Mouse (Mus musculus) T-helper 17 cell (primary cell): ENCODE measurements around the gene Vat1.
"Not testable (repeated sequence)": the region's sequence is repeated elsewhere in the genome, so short reads cannot be mapped to it uniquely, and the experiment has no call there.

Experiments used
- in situ Hi-C, 2 experiments: fragments of 300-600 bp; cut with MboI, MseI; formaldehyde crosslinking; loops; 1 replicate in 1 of 2; 2 replicates in 1 of 2; pipeline ENCODE4 v1.15.1; 2025; ENCODE audit warnings: high pct_unique_total_duplicates in 2 of 2

Vat1 gene

DNA sequence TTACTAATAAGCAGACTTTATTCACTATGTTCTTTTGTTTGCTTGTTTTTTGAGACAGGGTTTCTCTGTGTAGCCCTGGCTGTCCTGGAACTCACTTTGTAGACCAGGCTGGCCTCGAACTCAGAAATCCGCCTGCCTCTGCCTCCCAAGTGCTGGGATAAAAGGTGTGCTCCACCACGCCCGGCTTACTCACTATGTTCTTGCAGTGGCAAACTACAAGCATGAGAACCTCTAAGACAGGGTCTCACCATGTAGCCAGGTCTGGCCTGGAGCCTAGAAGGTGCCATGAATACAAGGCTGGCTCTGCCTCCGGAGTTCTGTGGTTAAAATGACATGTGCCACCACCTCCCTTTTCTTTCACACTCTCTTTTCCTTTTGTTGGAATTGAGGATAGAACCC is 521 bp upstream of the Vat1 start:
- in situ Hi-C loops, result not testable (repeated sequence)

DNA sequence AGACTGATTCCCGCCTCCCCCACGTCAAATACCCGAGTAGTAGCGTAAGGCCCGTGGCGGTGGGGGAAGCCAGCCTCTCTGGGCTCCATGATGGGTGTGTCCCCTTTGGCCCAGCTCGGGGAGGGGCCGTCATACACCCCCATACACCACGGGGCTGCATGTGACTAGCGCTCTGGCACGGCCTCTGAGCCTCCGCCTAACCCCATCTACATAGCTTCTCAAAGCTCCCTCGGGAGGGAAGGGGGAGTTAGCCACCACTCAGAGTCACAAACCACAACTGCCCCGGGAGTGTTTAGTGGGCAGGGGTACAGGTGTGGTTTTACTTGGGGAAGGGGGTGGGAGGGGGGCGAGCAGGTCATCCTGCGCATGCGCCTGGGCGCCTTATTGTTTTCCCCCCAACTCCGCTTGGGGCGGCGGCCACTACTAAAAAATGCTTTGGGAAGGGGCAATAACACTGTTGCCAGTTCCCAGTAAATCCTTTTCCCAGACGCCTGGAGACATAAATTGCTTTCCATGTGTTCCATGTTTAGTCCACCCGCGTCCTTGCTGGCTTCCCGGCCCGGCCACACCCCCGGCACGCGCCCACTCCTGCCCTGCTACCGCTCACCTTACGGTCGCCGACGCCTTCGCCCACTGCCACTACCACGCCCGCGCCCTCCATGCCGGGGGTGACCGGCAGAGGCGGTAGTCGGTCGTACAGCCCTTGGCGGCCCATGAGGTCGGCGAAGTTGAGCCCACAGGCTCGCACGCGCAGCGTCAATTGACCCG is 745 bp downstream of the Vat1 start:
- in situ Hi-C loops, result no loop called here

DNA sequence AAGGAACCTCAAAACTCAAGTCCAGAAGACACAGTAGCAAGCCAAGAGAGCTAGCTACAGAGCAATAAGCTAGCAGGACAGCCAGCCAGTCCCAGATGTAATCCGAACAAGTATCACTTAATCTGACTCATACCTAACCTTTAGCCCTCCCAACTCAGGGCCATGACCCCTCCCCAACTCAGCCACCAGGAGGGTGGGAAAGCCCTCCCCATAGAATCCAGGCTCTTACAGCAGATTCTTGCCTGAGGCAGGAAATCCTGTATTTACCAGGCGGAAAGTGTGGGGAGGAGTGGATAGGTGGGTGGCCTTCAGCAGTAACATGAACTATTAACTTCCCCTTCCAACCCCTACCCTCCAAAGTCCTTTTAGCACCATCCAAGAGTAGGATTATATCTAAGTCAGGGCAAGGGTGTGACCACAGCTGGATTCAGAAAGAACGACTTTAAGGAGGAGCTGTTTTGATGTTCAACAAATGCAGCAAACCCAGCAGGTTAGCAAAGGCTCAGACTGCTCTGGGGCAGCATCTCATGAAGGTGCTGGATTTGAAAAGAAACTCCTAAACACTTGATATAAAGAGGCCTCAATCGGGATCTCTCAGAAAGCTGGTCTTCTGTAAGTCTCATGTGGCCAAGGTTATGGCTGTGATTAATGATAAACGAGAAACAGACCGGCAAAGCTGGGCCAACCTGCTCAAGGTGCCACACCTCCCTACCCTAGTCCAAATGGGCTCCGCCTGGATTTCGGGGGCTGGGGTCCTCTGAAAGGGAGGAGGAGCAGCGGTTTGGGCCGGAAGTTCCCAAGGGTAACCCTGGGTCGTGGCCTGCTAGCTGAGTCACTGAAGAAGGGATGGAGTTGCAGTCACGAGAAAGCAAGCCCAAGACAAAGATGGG is 1.6 kb downstream of the Vat1 start, which contains the start of gene Rnd2:
TSS of gene Rnd2 (plus strand) at position 789 of the 890 bp plus-strand sequence.
- in situ Hi-C loops, result no loop called here

DNA sequence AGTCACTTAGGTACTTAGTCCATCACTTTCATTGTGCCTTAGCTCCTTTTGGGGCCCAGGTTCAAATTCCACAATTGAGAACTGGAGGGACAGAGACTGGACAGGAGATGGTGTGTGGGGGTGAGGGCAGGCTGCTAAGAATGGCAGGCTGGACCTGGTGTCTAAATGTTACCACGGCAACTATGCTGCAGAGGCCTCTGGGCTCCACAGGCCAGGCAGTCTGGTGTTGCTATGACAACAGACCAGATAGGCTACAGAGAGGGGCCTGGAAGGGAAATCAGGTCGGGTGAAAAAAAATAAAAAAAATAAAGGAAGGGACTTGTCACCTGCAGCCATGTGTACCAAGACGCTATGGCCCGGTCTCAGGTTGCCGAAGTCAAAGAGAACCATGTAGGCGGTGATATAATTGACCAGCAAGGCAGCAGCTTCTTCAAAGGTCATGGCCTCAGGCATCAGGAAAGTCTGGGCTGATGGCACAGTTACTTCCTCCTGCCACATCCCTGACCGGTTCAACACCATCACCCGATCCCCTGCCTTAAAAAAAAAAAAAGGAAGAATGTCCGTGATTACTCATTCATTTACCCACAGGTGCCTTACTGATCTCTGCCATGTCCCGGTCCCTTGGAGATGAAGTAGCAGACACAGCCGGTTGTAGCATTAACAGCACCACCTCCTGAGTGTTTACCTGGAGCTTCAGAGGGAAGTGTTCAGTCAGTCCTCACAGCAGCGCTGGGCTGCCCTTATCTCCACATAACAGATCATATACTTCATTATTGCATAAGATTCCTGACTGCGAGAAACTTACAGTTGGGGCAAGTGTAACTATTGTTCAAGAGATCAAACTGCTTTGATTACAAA is 3.2 kb downstream of the Vat1 start:
- in situ Hi-C loops, result no loop called here

DNA sequence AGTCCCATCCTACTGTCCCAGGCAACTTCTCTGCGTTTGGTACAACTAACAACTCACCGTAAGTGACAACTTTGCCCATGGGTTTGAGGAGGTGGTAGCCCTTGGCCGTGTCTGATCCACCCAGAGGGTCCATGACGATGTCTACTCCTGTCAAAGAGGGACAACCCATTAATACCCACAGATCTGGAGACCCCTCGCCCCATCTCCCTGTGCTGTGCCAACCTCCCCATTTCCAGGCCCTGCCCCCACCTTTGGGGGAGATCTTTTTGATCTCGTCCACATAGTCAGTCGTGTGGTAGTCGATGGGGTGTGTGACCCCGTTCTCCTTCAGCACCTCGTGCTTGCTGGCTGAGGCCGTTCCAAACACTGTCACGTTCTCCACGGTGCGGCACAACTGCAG is 3.9 kb downstream of the Vat1 start:
- in situ Hi-C loops, result no loop called here

DNA sequence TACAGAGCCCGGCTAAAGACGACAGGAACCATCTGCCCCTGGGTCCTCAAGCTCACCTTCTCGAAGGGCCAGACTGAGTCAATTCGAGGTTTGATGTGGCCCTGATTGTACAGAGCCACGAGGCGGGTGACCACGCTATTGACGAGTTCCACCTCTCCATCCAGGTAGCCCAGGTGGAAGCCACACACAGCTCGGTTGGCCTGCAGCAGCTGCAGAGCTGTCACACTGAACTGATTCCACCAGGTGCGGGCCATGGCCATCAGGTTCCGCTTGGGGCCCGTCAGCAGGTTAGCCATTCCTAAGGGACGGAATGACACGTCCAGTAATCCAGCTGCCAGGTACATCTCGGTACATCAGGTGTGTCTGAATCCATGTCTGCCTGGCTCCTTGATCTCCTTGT is 5.7 kb downstream of the Vat1 start:
- in situ Hi-C loops, result no loop called here

DNA sequence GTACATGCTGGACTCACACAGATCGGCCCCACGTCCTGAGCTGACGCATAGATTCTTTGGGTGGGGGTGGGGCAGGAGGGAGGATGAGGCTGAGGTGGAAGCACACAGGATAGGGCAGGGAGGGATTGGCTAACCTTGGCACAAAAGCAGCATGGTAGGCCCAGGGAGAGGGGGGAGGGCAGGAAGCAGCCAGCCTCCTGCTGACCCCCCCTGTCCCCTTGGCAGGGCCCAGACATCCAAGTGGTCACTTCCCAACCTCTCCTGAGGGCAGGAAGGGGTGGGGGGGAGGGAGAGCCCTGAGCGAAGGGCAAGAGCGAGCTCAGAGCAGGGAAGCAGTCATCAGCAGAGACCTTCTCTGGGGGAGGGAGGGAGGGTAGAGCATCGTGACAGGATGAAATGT is 6.3 kb downstream of the Vat1 start:
- in situ Hi-C loops, result no loop called here

DNA sequence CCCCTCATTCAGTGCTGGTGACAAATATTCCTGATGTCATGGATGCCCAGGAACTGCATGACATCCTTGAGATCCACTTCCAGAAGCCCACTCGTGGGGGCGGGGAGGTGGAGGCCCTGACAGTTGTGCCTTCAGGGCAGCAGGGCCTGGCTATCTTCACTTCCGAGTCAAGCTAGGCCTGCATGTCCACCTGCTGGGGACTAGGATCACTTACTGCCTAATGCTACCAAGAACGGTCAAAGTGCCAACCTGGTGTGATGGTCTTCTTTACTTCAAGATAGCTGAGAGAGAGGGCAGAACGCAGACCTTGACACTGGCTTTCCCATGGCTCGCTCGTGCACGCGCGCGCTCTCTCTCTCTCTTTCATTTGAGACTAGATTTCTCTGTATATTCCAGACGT is 7.8 kb downstream of the Vat1 start:
- in situ Hi-C loops, result no loop called here

DNA sequence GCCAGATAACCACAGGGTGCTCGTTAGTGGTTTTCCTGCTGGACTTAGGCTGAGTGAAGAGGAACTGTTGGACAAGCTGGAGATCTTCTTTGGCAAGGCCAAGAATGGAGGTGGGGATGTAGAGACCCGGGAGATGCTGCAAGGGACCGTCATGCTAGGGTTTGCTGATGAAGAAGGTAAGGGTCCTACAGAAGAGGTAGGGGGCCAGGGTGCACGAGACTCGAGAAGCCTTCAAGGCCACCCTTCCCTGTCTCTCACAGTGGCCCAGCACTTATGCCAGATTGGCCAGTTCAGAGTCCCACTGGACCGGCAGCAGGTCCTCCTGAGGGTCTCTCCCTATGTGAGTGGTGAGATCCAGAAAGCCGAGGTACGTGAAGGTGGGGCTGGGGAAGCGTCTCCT is 8.4 kb downstream of the Vat1 start:
- in situ Hi-C loops, result no loop called here

DNA sequence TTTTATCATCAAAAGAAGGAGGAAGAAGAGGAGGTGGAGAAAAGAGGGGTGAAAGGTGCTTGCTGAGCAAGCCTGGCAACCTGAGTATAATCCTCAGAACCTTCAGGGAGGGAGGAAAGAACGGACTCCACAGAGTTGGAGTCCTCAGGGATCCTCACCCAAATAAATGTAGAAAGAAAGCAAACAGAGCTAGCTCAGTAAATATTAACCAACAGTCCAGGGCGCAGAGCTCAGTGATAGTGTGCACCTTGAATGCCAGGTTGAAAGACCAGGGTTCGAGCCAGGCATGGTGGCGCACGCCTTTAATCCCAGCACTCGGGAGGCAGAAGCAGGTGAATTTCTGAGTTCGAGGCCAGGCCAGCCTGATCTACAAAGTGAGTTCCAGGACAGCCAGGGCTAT is 10.4 kb downstream of the Vat1 start:
- in situ Hi-C loops, result no loop called here

DNA sequence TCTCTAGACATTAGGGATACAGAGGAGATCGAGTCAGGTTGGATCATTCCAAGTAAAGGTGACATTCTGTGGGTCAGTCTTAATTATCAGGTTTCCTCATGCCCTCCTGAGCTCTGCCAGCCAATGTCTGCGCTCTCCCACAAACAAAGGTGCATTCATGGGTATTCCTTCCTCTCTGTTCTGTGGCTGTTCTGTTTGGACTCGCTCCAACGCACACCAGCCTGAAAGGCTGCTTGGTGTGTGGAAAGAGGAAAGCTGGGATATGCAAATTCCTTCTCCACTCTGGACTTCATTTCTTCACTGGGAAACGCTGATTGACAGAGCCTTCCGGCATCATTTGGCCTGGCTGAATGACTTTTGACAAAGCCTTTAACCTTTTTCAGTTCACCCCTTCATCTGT is 11.3 kb downstream of the Vat1 start:
- in situ Hi-C loops, result no loop called here

DNA sequence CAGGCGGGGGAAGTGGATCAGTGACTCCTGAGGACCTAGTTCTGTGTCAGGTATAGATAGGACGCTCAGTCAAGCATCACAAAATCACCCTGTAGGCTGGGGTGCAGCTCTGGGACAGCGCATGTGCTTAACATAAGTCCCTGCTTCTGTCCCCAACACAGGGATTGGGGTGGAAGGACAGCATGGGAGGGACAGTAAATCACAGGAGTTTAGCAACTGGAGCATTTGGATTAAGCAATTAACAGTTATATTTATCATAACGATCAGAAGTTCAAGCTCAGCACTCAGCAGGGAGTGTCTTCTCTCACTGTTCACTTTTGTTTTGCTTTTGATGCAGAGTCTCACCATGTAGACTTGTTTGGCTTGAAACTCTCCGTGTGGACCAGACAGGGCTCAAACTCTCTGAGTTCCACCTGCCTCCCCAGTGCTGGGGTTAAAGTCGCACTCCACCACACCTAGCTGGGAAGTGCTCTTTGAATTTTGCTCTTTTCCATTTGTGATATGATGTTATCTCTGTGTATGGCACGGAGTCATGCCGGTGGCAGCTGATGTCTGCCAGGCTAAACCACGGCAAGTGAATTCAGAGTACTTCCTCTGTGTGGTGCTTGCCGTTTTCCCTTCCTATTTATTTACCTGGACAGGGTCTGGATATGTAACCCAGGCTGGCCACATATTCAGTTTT is 13.8 kb downstream of the Vat1 start:
- in situ Hi-C loops, result no loop called here

DNA sequence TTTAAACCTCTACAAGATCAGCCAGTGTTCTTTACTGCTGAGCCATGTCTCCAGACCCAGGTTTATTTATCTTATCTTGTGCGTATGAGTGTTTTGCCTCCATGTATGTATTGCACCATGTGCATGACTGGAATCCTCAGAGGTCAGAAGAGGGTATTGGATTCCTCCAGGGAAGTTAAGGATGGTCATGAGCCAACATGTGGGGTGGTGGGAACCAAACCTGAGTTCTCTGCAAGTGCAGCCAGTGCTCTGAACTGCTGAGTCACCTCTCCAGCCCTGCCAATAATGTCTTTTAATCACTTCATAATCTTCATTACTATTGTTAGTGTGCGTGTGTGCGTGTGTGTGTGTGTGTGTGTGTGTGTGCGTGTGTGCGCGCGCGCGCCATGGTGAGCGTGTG is 14.5 kb downstream of the Vat1 start:
- in situ Hi-C loops, result no loop called here

DNA sequence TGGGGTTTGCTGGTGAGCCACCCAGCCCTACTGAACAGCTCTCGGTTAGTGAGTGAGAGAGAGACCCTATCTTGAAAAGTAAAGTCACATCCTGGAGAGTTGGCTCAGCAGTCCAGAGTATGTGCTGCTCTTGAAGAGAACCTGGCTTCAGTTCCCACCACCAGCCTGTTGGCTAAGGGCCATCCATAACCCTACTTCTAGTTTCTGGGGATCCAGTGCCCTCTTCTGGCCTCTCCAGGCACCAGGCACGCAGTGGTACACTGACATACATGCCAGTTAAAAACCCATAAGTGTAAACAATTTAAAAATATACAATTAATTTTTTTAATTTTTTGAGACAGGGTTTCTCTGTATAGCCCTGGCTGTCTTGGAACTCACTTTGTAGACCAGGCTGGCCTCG is 15.6 kb downstream of the Vat1 start:
- in situ Hi-C loops, result no loop called here

DNA sequence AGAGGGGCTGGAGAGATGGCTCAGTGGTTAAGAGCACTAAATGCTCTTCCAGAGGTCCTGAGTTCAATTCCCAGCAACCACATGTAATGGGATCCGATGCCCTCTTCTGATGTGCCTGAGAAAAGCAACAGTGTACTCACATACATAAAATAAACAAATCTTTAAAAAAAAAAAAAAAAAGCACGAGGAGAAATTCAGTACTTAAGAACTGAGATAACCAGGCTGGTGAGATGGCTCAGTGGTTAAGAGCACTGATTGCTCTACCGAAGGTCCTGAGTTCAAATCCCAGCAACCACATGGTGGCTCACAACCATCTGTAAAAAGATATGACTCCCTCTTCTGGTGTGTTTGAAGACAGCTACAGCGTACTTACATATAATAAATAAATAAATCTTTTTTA is 16.4 kb downstream of the Vat1 start:
- in situ Hi-C loops, result not testable (repeated sequence)

DNA sequence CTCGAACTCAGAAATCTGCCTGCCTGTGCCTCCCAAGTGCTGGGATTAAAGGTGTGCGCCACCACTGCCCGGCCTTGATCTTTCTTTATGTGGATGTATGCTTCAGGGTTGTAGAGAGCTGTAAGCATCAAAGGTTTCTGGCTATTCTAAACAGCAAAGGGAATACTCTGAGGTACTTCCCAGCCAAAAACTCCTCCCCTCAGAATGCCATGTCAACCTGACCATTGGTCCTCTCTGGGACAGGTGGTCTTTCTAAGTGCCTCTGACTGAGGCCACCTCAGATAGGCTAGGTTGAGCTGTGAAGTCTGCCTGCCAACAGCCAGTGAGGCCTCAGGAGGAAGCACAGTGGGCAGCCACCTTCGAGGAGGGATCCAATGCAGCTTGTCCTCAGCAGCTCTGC is 17.1 kb downstream of the Vat1 start:
- in situ Hi-C loops, result no loop called here

DNA sequence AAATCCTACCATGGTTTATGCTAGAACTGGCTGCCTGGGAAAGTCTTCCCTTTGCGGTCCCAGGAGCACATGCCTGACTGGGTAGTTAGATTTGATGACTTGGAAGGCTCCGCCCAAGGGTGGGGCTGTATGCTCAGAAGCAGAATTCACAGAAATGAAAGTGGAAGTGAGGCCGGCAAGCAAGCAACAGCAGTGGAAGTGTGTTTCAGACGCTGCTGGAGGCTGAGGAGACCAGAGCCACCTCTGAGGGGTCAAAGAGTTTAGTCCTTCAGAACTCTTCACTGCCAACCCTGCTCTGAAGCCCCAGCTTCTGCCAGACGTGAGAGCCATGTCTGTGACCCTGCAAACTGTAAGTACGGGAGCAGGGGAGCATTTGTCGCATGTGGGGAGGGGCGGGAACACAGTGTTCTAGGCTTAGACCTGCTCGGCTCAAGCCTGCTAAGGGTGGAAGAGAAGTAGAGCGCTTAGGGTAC is 17.7 kb downstream of the Vat1 start, which contains the start of gene Ifi35:
TSS of gene Ifi35 (plus strand) at position 134 of the 473 bp plus-strand sequence.
- in situ Hi-C loops, result no loop called here

DNA sequence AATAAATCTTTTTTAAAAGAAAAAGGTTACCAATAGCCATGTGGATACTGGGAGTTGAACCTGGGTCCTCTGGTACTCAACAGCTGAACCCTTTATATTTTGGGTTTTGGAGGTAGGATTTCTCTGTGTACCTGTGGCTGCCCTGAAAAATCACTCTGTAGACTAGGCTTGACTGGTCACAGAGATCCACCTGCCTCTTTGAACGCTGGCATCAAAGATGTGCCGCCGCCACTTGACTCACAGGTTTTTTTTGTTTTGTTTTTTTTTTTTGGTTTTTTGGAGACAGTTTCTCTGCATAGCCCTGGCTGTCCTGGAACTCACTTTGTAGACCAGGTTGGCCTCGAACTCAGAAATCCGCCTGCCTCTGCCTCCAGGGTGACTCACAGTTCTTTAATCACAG is 18.2 kb downstream of the Vat1 start:
- in situ Hi-C loops, result no loop called here

DNA sequence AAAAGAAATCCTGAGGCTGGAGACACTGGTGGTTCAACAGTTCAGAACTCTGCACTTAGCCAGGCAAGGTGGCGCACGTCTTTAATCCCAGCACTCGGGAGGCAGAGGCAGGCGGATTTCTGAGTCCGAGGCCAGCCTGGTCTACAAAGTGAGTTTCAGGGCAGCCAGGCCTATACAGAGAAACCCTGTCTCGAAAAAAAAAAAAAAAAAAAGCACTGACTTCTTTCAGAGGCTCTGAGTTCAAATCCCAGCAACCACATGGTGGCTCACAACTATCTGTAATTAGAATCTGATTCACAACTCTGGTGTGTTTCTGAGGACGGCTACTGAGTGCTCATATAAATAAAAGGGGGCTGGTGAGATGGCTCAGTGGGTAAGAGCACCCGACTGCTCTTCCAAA is 19.2 kb downstream of the Vat1 start:
- in situ Hi-C loops, result not testable (repeated sequence)

DNA sequence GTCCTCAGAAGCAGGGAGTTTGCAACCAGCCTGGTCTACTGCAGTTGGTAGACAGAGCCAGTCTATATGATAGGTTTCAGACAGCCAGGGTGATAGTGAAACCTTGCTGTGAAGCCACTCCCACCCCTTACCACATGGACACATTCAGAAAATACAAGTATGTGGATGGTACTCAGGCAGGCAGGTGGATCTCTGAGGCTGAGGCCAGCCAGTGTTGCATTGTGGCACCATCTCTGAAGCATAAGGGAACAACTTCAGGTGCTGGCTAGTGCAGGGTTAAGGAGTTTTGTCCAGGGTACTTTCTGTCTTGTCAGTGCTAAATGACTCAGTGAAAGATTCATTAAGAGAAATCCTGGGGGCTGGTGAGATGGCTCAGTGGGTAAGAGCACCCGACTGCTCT is 19.7 kb downstream of the Vat1 start:
- in situ Hi-C loops, result no loop called here

DNA sequence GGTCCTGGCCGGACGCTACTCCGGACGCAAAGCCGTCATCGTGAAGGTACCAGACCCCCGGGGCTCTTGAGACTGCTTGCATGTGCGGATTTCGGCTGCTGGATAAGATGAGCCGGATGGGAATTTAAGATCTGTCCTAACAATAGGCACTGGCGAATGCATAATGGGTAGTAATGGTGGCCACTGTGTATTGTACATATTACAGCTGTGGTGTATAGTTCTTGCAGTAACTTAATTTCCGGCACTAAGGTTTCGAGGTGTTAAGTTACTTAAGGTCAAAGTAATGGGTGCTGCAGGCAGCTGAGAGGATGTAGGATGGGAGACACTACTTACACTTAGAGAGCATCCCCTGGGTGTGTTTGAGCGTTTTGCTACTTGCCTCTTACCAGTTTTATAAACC is 23.3 kb downstream of the Vat1 start:
- in situ Hi-C loops, result no loop called here
